Mouse (Mus musculus): Measurements from ENCODE around the gene Cts3.
"Not testable (repeated sequence)": the region's sequence is repeated elsewhere in the genome, so short reads cannot be mapped to it uniquely, and the experiment has no call there.

Gene Cts3

DNA sequence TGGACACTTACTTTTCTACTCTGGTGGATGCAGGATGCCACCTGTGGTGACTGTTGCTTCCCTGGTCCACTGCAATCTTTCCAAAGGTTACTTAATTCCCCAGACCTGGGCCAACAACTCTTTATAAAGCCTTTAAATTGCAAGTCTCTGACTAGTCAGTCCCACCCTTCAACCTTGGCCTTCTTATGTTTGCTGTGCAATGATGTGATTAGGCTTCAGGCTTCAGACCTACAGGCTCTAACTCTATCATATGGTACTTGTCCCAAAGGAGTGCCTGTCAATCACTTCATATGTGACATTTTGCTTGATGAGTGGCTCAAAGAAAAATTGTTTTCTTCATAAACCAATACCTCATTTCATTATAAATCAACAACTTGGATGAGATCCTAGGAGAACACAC lies at the start of gene Cts3:
TSS of gene Cts3 (minus strand) at position 101 of the 400 bp plus-strand sequence.
- DNase-seq (ENCODE audit: low read depth, low spot score): no peak

DNA sequence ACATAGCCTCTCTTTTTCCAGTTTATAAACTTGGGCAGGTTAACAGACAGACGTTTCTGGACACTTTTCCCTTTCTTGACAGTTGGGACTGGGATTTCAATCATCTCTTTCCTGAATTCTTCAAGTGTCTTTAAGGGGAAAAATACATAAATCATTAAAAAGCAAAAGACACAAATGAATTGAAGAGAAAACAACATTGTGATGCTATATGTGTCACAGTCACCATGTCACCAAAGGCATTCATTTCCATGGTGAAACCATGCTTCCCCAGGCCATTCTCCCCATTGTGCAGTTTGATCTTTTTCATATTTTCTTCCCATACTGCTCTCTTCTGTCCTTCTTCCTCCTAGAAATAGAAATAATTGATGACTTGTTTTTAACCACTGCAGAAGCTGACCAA lies 1.9 kb downstream of the Cts3 start, which contains the start of gene Gm49352:
TSS of gene Gm49352 (minus strand) at position 101 of the 400 bp plus-strand sequence.
- DNase-seq (ENCODE audit: low read depth, low spot score): not testable (repeated sequence)

DNA sequence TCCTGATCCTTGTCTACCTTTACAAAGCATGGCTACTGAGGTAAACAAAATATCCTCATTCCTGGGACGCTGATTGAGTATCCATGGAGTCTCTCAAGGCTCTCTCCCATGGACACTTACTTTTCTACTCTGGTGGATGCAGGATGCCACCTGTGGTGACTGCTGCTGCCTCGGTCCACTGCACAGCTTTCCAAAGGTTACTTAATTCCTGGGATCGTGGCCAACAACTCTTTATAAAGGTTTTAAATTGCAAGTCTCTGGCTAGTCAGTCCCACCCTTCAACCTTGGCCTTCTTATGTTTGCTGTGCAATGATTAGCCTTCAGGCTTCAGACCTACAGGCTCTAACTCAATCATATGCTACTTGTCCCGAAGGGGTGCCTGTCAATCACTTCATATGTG lies 28.3 kb downstream of the Cts3 start, which contains the start of gene Ctsm:
TSS of gene Ctsm (minus strand) at position 209 of the 400 bp plus-strand sequence.
- no peak for DNase-seq (ENCODE audit: low read depth, low spot score)

All from c-Kit-negative CD71-positive TER-119-positive erythroid progenitor cells, embryonic 14.5 days (primary cell).